Mouse (Mus musculus): Measurements from ENCODE around the gene Det1. TPM values are rescaled to one million over a fixed set of nuclear protein-coding genes. Genes with fewer than 3 reads are reported as not detected.

Det1 gene
- 14.3 and 14.5 TPM in 2 replicates for total RNA-seq (2012; rRNA removed)

DNA sequence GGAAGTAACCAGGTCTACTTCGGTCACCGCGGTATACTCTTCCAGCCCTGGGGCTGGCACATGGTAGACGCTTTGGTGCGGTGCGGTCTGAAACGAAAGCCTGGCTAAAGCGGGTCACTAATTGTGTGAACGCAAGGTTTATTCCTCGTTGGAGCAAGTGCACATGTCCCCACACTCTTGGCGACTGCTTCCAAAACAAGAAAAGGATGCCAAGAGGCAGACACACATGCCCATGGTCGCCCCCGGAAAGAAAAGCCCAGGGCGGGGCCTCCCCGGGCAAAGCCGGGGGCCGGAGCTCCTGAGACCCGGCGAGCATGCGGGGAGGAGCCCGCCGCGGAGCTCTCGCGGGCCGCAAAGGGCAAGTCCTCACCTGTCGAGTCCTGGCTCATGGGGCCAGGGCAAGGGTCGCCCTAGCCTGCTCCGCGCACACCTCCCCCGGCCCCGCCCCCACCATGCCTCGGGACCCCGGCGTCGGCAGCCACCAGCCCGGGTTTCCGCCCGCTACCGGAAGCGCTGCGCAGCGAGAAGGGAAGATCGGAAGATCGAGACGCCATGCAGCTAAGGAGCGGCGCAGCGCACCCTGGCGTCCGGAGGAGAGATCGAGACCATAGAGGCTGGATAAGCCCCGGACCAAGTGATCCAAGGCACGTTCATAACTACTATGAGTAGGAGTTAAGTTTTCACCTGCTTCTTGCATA, at the start of gene Det1:
Gene Det1 (minus strand): TSS at position 527 of the 698 bp plus-strand sequence.
- in situ Hi-C loops (cut with MboI; ENCODE audit: low sequenced_read_pairs in 2 of 2, unreplicated experiment in 2 of 2), result no loop called here
- TF ChIP-seq ZC3H11A (IDR thresholded peaks at IDR 0.05; ENCODE audit: borderline replicate concordance, low read depth, low read length) (no peak), HCFC1 (IDR thresholded peaks at IDR 0.05; ENCODE audit: borderline replicate concordance, insufficient read depth, low read length) (0 out of 2 replicates have a peak, but pooled peaks have one; percentile 68), ZNF384 (IDR thresholded peaks at IDR 0.05; ENCODE audit: low read depth, low read length) (no peak)
- Histone ChIP-seq H3K4me1 (ENCODE audit: control insufficient read depth in 2 of 2, insufficient read depth in 2 of 2, low read length in 2 of 2, poor library complexity in 1 of 2) (peaks cover 0 to 13% of the 10 kb centered on the region in 2 experiments; a peak in 2 of 4 replicates), H3K27ac (ENCODE audit: insufficient read depth, low read depth, low read length, poor library complexity, severe bottlenecking) (peak within 1 kb of the TSS; percentile 71), H3K9ac (ENCODE audit: insufficient read depth, low read depth, low read length, poor library complexity, severe bottlenecking) (peak within 1 kb of the TSS; percentile 88), H3K36me3 (ENCODE audit: control insufficient read depth, insufficient read depth, low read length, poor library complexity, severe bottlenecking) (peaks cover 11% of the 10 kb centered on the region; the same call in 1 of the 2 replicates), H3K9me3 (ENCODE audit: control insufficient read depth, insufficient read depth, low read depth, low read length) (no peaks in the 10 kb centered on the region), H3K4me3 (ENCODE audit: insufficient read depth in 1 of 2, low read depth in 1 of 2, low read length in 2 of 2, poor library complexity in 1 of 2, severe bottlenecking in 1 of 2) (peak within 1 kb of the TSS; percentile 80 to 86)
- peak; percentile 86 for DNase-seq (ENCODE audit: low read depth, low spot score)

DNA sequence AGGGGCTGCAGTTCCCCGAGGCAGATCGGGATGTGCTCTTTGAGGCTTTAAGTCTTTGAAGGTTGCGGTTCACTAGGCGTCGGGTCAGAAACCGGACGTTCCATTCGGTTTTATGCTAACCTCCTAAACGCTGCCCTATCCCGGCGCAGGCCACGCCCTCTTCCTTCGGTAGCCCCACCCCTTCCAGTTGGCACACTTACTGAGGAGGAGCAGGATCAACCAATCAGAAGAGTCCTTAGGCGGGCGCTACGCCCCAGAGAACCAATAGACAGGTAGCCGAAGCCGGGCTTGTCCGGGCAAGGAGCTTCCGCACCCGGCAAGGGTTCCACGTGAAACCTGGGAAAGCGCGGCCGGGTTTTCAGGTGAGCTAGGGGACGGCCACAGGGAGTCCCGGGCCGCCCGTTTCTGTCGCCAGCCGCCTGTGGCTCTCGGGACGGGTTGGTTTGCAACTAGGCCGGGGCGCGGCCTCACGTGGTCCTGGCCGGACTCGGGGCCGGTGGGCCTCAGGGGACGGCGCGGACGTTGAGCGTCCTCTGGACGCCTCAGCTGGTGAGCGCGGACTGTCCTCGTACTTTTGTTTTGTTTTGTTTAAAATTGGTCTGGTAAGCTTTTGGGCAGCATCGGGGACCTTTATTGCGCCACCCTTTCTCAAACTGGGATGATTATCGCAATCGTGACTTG, 48.7 kb upstream of the Det1 start, which contains the start of gene Aen:
Gene Aen (plus strand): TSS at position 202 of the 681 bp plus-strand sequence.
- peaks cover 9 to 19% of the 10 kb centered on the region in 2 experiments for H3K4me1 ChIP-seq (ENCODE audit: control insufficient read depth in 2 of 2, insufficient read depth in 2 of 2, low read length in 2 of 2, poor library complexity in 1 of 2)
- H3K4me3 ChIP-seq (ENCODE audit: insufficient read depth in 1 of 2, low read depth in 1 of 2, low read length in 2 of 2, poor library complexity in 1 of 2, severe bottlenecking in 1 of 2), result peak within 1 kb of the TSS; percentile 93 to 94
- peak; percentile 100 for DNase-seq (ENCODE audit: low read depth, low spot score)
- TF ChIP-seq ZC3H11A (IDR thresholded peaks at IDR 0.05; ENCODE audit: borderline replicate concordance, low read depth, low read length) (no peak), HCFC1 (IDR thresholded peaks at IDR 0.05; ENCODE audit: borderline replicate concordance, insufficient read depth, low read length) (0 out of 2 replicates have a peak, but pooled peaks have one; percentile 33), ZNF384 (IDR thresholded peaks at IDR 0.05; ENCODE audit: low read depth, low read length) (no peak), MAFK (IDR thresholded peaks at IDR 0.05; ENCODE audit: insufficient read depth, low read depth, low read length) (no peak), CHD2 (IDR thresholded peaks at IDR 0.05; ENCODE audit: low read depth, low read length) (0 out of 2 replicates have a peak, but pooled peaks have one; percentile 33)
- in situ Hi-C loops (cut with MboI; ENCODE audit: low sequenced_read_pairs in 2 of 2, unreplicated experiment in 2 of 2), result loop anchor here (5.0 to 10.0 kb wide), 3 partner anchors 103 to 311 kb away; partner anchors contain the start of genes Mrpl46 (in 1 of the 2) and Mrps11 (in 1 of the 2)
- peak within 1 kb of the TSS; percentile 99 for H3K9ac ChIP-seq (ENCODE audit: insufficient read depth, low read depth, low read length, poor library complexity, severe bottlenecking)
- no peaks in the 10 kb centered on the region for H3K9me3 ChIP-seq (ENCODE audit: control insufficient read depth, insufficient read depth, low read depth, low read length)
- peaks cover 16% of the 10 kb centered on the region for H3K36me3 ChIP-seq (ENCODE audit: control insufficient read depth, insufficient read depth, low read length, poor library complexity, severe bottlenecking)
- peak within 1 kb of the TSS; percentile 85 for H3K27ac ChIP-seq (ENCODE audit: insufficient read depth, low read depth, low read length, poor library complexity, severe bottlenecking)

DNA sequence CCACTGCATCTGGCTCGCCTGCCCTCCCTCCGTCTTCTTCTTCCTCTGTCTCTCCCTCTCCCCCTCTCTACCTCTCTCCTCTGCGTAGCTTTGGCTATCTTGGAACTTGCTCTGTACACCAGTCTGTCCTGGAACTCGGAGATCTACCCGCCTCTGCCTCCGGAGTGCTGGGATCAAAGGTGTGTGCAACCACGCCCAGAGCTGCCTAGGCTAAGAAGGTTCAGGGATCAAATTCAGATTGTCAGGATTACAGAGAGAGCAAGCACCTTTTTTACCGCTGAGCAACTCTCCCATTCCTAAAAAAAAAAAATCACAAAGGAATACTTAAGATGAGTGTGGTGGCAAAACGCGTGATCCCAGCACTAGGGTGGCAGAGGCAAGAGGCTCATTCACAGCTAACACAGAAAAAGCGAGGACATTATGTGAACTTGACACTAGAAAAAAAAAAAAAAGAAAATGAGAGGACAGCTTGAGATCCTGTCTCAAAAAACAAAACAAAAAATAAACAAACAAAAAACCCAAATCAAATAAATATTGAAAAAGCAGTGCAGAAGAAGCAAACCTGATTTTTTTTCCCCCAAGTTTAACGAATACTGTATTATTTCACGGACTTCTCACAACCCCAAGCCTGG, 48.1 kb upstream of the Det1 start:
- Histone ChIP-seq H3K4me1 (ENCODE audit: control insufficient read depth in 2 of 2, insufficient read depth in 2 of 2, low read length in 2 of 2, poor library complexity in 1 of 2) (peaks cover 9 to 19% of the 10 kb centered on the region in 2 experiments), H3K4me3 (ENCODE audit: insufficient read depth in 1 of 2, low read depth in 1 of 2, low read length in 2 of 2, poor library complexity in 1 of 2, severe bottlenecking in 1 of 2) (peak overlapping the region; percentile 43 to 57), H3K9me3 (ENCODE audit: control insufficient read depth, insufficient read depth, low read depth, low read length) (no peaks in the 10 kb centered on the region), H3K27ac (ENCODE audit: insufficient read depth, low read depth, low read length, poor library complexity, severe bottlenecking) (peak overlapping the region; percentile 24; the same call in 1 of the 2 replicates), H3K9ac (ENCODE audit: insufficient read depth, low read depth, low read length, poor library complexity, severe bottlenecking) (peak overlapping the region; percentile 59; the same call in 1 of the 2 replicates), H3K36me3 (ENCODE audit: control insufficient read depth, insufficient read depth, low read length, poor library complexity, severe bottlenecking) (peaks cover 16% of the 10 kb centered on the region)
- DNase-seq (ENCODE audit: low read depth, low spot score), result no peak
- TF ChIP-seq CHD2 (IDR thresholded peaks at IDR 0.05; ENCODE audit: low read depth, low read length), result no peak
- TF ChIP-seq ZNF384 (IDR thresholded peaks at IDR 0.05; ENCODE audit: low read depth, low read length), result peak; percentile 62; the same call in 1 of the 2 replicates
- in situ Hi-C loops (cut with MboI; ENCODE audit: low sequenced_read_pairs in 2 of 2, unreplicated experiment in 2 of 2), result loop anchor here (5.0 to 10.0 kb wide), 3 partner anchors 103 to 310 kb away; partner anchors contain the start of genes Mrpl46 (in 1 of the 2) and Mrps11 (in 1 of the 2)

DNA sequence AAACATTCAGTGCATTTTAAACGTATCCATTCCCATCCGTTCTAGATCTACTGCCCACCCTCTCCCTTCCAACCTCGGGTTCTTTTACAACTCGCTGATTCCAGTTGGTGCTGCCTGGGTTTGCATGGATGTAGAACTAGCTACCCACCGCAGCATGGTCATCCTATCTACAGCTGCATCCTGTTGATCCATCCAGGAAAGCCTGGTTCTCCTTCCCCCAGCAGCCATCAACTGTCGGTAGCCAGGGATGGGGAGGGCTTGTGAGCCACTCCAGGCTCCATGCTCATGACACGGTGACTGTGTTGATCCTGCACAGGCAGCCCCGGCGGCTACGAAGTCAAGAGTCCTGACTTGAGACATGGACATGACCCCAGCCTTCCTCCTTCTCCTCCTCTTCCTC, 46.9 kb upstream of the Det1 start:
- 0 out of 2 replicates have a peak overlapping the region, but pooled peaks have one; percentile 16 for H3K9ac ChIP-seq (ENCODE audit: insufficient read depth, low read depth, low read length, poor library complexity, severe bottlenecking)
- no peak for DNase-seq (ENCODE audit: low read depth, low spot score)
- no peak overlapping the region for H3K27ac ChIP-seq (ENCODE audit: insufficient read depth, low read depth, low read length, poor library complexity, severe bottlenecking)
- H3K36me3 ChIP-seq (ENCODE audit: control insufficient read depth, insufficient read depth, low read length, poor library complexity, severe bottlenecking), result peaks cover 16% of the 10 kb centered on the region
- no peak overlapping the region for H3K4me3 ChIP-seq (ENCODE audit: insufficient read depth in 1 of 2, low read depth in 1 of 2, low read length in 2 of 2, poor library complexity in 1 of 2, severe bottlenecking in 1 of 2)
- in situ Hi-C loops (cut with MboI; ENCODE audit: low sequenced_read_pairs in 2 of 2, unreplicated experiment in 2 of 2), result loop anchor here (10.0 kb wide), 2 partner anchors 109 to 309 kb away; partner anchors contain the start of genes Mrpl46 (in 1 of the 2) and Mrps11 (in 1 of the 2)
- no peak for TF ChIP-seq CHD2 (IDR thresholded peaks at IDR 0.05; ENCODE audit: low read depth, low read length)
- TF ChIP-seq HCFC1 (IDR thresholded peaks at IDR 0.05; ENCODE audit: borderline replicate concordance, insufficient read depth, low read length), result no peak
- no peak for TF ChIP-seq ZC3H11A (IDR thresholded peaks at IDR 0.05; ENCODE audit: borderline replicate concordance, low read depth, low read length)
- no peak for TF ChIP-seq MAFK (IDR thresholded peaks at IDR 0.05; ENCODE audit: insufficient read depth, low read depth, low read length)
- TF ChIP-seq ZNF384 (IDR thresholded peaks at IDR 0.05; ENCODE audit: low read depth, low read length), result no peak
- H3K4me1 ChIP-seq (ENCODE audit: control insufficient read depth in 2 of 2, insufficient read depth in 2 of 2, low read length in 2 of 2, poor library complexity in 1 of 2), result peaks cover 9 to 19% of the 10 kb centered on the region in 2 experiments
- H3K9me3 ChIP-seq (ENCODE audit: control insufficient read depth, insufficient read depth, low read depth, low read length), result no peaks in the 10 kb centered on the region
